Mouse (Mus musculus): ENCODE data around the gene Thoc6.
A peak's percentile ranks its signal among the peaks of the same experiment; 100 is the strongest.

Gene Thoc6

GRCm38 (mm10) chr17:23631241-23631640 is 42.4 kb downstream of the Thoc6 start:
- no peak for DNase-seq (ENCODE audit: low spot score in 2 of 2)

- peak; percentile 57 to 86 for DNase-seq (ENCODE audit: low spot score in 2 of 2)
These were observed 43.3 kb downstream of the Thoc6 start for GRCm38 (mm10) chr17:23630195-23631020.

GRCm38 (mm10) chr17:23627813-23628212 is 45.9 kb downstream of the Thoc6 start:
- DNase-seq (ENCODE audit: low spot score in 2 of 2): no peak

- no peak for DNase-seq (ENCODE audit: low spot score in 2 of 2)
These were observed 53.3 kb downstream of the Thoc6 start for GRCm38 (mm10) chr17:23620351-23620750.

Measured in thymus, postnatal 10 days (tissue).